Mouse (Mus musculus): ENCODE measurements around the gene Mcm10. TPM values are rescaled to one million over a fixed set of nuclear protein-coding genes. Genes with fewer than 3 reads are reported as not detected.
A peak's percentile ranks its signal among the peaks of the same experiment; 100 is the strongest.

The Mcm10 gene
- polyA plus RNA-seq, 1 experiment from 2014 or later = 49.8 TPM

DNA sequence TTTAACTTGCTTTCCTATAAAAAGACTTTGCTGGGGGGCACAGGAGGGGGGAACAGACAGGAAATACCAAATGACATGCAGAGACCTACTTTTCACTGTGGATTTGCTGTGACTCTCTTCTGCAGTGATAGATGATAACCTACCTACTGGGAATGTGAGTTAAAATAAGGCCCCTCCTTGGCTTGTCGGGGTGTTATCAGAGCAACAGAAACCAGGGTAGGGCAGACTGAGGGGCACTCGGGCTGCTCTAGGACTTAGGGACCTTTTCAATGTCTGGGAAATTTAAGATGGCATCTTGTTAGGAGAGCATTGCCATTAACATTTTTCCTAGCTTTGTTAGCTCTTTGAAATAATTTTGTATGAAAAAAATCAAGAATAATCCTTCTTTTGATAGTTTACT lies 10.7 kb upstream of the Mcm10 start:
- WGBS = 84% methylated on average over 2 of the region's 2 CpGs
- H3K4me3 ChIP-seq (ENCODE audit: low read depth, low read length) = no peak overlapping the region
- no peak overlapping the region for H3K27ac ChIP-seq (ENCODE audit: low read depth, low read length)
- DNase-seq (ENCODE audit: low spot score, missing footprints) = no peak
- no peak overlapping the region for H3K4me2 ChIP-seq
- H3K9ac ChIP-seq (ENCODE audit: low read length) = no peak overlapping the region
- no peaks in the 10 kb centered on the region for H3K9me3 ChIP-seq (ENCODE audit: control insufficient read depth, low read length)
- H3K4me1 ChIP-seq (ENCODE audit: control insufficient read depth, insufficient read depth, low read length) = no peaks in the 10 kb centered on the region
- ATAC-seq (ENCODE audit: low FRiP score) = no peak
- H3K36me3 ChIP-seq (ENCODE audit: control insufficient read depth, insufficient read depth, low read length) = no peaks in the 10 kb centered on the region
- H3K27me3 ChIP-seq (ENCODE audit: control insufficient read depth, insufficient read depth, low read length) = no peaks in the 10 kb centered on the region

DNA sequence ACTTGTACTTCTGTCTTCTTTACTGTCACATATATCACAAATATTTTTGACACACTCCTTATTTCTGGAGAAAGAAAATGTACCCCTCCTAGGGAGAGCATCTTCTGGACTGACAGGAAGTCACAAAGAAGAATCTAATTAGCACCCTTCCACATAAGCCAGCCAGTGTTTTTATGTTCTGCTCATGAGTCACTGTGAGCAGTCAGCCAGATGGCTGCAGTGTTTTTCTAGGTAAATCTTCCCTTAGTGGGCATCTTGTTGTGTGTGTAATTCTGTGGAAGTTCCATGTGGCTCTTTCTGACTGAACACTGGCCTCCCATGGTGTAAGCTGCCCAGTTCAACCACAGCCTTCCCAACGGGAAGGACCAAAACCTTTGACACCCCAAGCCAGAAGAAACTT lies 7.1 kb upstream of the Mcm10 start:
- Histone ChIP-seq H3K9ac (ENCODE audit: low read length) (no peak overlapping the region), H3K27ac (ENCODE audit: low read depth, low read length) (no peak overlapping the region), H3K36me3 (ENCODE audit: control insufficient read depth, insufficient read depth, low read length) (no peaks in the 10 kb centered on the region), H3K4me3 (ENCODE audit: low read depth, low read length) (no peak overlapping the region), H3K4me1 (ENCODE audit: control insufficient read depth, insufficient read depth, low read length) (no peaks in the 10 kb centered on the region), H3K4me2 (no peak overlapping the region), H3K9me3 (ENCODE audit: control insufficient read depth, low read length) (no peaks in the 10 kb centered on the region), H3K27me3 (ENCODE audit: control insufficient read depth, insufficient read depth, low read length) (no peaks in the 10 kb centered on the region)
- DNase-seq (ENCODE audit: low spot score, missing footprints) (no peak), ATAC-seq (ENCODE audit: low FRiP score) (no peak)
- 65% methylated on average over 1 of the region's 1 CpGs for WGBS

DNA sequence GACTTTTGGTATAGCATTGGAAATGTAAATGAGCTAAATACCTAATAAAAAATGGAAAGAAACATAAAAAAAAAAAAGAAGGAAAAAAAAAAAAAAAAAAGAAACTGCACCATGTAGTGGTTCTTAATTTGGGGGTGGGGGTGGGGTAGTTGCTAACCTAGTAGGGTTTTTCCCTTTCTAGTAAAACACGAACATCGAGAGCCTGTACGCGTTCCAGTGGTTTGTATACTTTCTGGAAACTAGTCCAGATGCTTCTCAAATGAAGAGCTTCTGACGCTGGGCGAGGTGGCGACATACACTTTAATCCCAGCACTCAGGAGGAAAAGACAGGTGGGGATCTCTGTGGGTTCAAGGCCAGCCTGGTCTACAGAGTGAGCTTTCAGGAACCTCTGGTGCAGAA lies 4.3 kb upstream of the Mcm10 start:
- H3K9ac ChIP-seq (ENCODE audit: low read length) = no peak overlapping the region
- 91% methylated on average over 7 of the region's 7 CpGs for WGBS
- H3K27me3 ChIP-seq (ENCODE audit: control insufficient read depth, insufficient read depth, low read length) = no peaks in the 10 kb centered on the region
- no peaks in the 10 kb centered on the region for H3K9me3 ChIP-seq (ENCODE audit: control insufficient read depth, low read length)
- no peak for ATAC-seq (ENCODE audit: low FRiP score)
- DNase-seq (ENCODE audit: low spot score, missing footprints) = no peak
- no peak overlapping the region for H3K4me3 ChIP-seq (ENCODE audit: low read depth, low read length)
- H3K4me2 ChIP-seq = no peak overlapping the region
- no peaks in the 10 kb centered on the region for H3K36me3 ChIP-seq (ENCODE audit: control insufficient read depth, insufficient read depth, low read length)
- H3K27ac ChIP-seq (ENCODE audit: low read depth, low read length) = no peak overlapping the region
- peaks cover 4% of the 10 kb centered on the region; the same call in 1 of the 2 replicates for H3K4me1 ChIP-seq (ENCODE audit: control insufficient read depth, insufficient read depth, low read length)

DNA sequence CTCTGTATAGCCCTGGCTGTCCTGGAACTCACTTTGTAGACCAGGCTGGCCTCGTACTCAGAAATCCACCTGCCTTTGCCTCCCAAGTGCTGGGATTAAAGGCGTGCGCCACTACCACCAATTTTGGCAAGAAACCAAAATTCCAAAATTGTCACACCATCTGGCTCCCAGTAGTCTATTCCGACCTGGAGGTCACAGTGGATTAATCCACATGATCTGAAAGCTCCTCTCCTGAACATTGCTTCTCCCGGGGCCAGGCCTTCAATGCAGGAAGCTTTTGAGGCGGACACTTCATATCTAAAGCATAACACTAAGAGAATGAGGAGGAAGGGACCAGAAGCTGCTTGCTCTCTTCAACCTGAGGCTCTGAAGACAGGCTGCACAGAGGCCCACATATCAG lies 2.9 kb upstream of the Mcm10 start:
- Histone ChIP-seq H3K27me3 (ENCODE audit: control insufficient read depth, insufficient read depth, low read length) (no peaks in the 10 kb centered on the region), H3K9ac (ENCODE audit: low read length) (no peak overlapping the region), H3K36me3 (ENCODE audit: control insufficient read depth, insufficient read depth, low read length) (no peaks in the 10 kb centered on the region), H3K4me2 (no peak overlapping the region), H3K27ac (ENCODE audit: low read depth, low read length) (no peak overlapping the region), H3K4me3 (ENCODE audit: low read depth, low read length) (no peak overlapping the region), H3K4me1 (ENCODE audit: control insufficient read depth, insufficient read depth, low read length) (peaks cover 10% of the 10 kb centered on the region; the same call in 1 of the 2 replicates), H3K9me3 (ENCODE audit: control insufficient read depth, low read length) (no peaks in the 10 kb centered on the region)
- ATAC-seq (ENCODE audit: low FRiP score) (no peak), DNase-seq (ENCODE audit: low spot score, missing footprints) (no peak)
- WGBS = 89% methylated on average over 6 of the region's 6 CpGs

DNA sequence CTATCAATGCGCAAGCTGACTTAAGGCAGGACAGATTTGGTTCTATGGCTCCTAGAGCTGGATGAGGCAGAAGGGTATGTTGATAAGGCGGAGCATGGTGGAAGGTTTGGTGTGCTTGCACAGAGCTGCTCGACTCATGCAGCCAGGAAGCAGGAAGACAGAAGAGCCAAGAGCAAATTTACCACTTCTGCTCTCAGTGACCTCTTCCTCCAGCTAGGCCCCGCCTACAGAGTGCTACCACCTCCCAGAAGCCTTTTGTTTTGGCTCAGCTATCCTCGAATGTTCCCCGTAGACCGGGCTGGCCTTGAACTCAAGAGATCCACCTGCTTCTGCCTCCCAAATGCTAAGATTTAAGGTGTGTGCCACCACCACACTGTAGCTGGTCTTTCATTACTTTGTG lies 2.0 kb upstream of the Mcm10 start:
- no peak for ATAC-seq (ENCODE audit: low FRiP score)
- 81% methylated on average over 7 of the region's 7 CpGs for WGBS

DNA sequence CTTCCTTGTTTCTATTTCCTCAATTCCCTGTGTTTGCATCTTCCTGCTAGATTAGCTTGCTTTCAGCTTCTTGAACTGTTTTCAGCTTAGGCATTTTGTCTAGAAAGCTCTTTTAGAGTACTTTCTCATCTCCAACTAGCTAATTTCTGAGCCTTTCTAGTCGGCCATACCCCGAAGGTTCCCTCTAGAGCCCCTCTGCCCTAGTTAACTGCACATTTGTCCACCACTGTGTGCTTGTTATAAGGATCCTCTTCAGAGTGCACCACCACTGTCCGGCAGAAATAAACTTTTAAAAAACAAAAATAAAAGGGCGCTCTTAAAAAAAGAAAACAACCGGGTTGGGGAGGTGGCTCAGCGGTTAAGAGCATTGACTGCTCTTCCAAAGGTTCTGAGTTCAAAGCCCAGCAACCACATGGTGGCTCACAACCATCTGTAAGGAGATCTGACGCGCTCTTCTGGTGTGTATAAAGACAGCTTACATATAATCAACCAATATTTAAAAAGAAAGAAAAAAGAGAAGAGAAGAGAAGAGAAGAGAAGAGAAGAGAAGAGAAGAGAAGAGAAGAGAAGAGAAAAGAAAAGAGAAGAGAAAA lies 597 bp downstream of the Mcm10 start:
- ATAC-seq (ENCODE audit: low FRiP score) = no peak
- no peak overlapping the region for H3K27ac ChIP-seq (ENCODE audit: low read depth, low read length)
- WGBS = 19% methylated on average over 8 of the region's 8 CpGs
- H3K4me2 ChIP-seq = peak overlapping the region; percentile 46
- peaks cover 10% of the 10 kb centered on the region; the same call in 1 of the 2 replicates for H3K4me1 ChIP-seq (ENCODE audit: control insufficient read depth, insufficient read depth, low read length)
- H3K27me3 ChIP-seq (ENCODE audit: control insufficient read depth, insufficient read depth, low read length) = no peaks in the 10 kb centered on the region
- peak overlapping the region; percentile 56 for H3K4me3 ChIP-seq (ENCODE audit: low read depth, low read length)
- no peaks in the 10 kb centered on the region for H3K9me3 ChIP-seq (ENCODE audit: control insufficient read depth, low read length)
- no peak for DNase-seq (ENCODE audit: low spot score, missing footprints)
- peak overlapping the region; percentile 69 for H3K9ac ChIP-seq (ENCODE audit: low read length)
- H3K36me3 ChIP-seq (ENCODE audit: control insufficient read depth, insufficient read depth, low read length) = peaks cover 12% of the 10 kb centered on the region; the same call in 1 of the 2 replicates

More for the DNA sequence above, 2.0 kb upstream of the Mcm10 start:
- peaks cover 10% of the 10 kb centered on the region; the same call in 1 of the 2 replicates for H3K4me1 ChIP-seq (ENCODE audit: control insufficient read depth, insufficient read depth, low read length)
- no peaks in the 10 kb centered on the region for H3K27me3 ChIP-seq (ENCODE audit: control insufficient read depth, insufficient read depth, low read length)
- no peaks in the 10 kb centered on the region for H3K36me3 ChIP-seq (ENCODE audit: control insufficient read depth, insufficient read depth, low read length)
- H3K4me3 ChIP-seq (ENCODE audit: low read depth, low read length) = no peak overlapping the region
- no peak overlapping the region for H3K9ac ChIP-seq (ENCODE audit: low read length)
- H3K9me3 ChIP-seq (ENCODE audit: control insufficient read depth, low read length) = no peaks in the 10 kb centered on the region
- no peak for DNase-seq (ENCODE audit: low spot score, missing footprints)
- H3K27ac ChIP-seq (ENCODE audit: low read depth, low read length) = no peak overlapping the region
- H3K4me2 ChIP-seq = no peak overlapping the region

DNA sequence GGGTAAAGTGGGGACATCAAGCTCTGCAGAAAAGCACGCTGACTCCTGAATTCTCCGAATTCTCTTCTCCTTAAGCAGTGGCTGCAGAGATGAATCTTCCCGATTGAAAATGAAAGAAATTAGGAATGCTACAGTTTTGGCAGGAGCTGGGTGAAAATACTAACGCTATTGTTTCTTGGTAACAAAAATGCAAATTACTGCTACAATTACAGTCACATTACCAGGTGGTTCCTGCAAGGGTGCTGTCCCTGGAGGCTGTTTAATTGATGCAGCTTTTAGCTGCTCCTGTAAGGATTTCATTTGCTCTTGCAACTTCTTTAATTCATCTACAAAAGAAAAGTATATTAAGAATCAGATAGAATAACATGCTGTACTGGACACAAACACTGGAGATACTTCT lies 5.5 kb downstream of the Mcm10 start:
- Histone ChIP-seq H3K9me3 (ENCODE audit: control insufficient read depth, low read length) (no peaks in the 10 kb centered on the region), H3K27ac (ENCODE audit: low read depth, low read length) (no peak overlapping the region), H3K36me3 (ENCODE audit: control insufficient read depth, insufficient read depth, low read length) (peaks cover 18% of the 10 kb centered on the region; the same call in 1 of the 2 replicates), H3K4me1 (ENCODE audit: control insufficient read depth, insufficient read depth, low read length) (peaks cover 8% of the 10 kb centered on the region; the same call in 1 of the 2 replicates), H3K4me3 (ENCODE audit: low read depth, low read length) (no peak overlapping the region), H3K9ac (ENCODE audit: low read length) (no peak overlapping the region), H3K27me3 (ENCODE audit: control insufficient read depth, insufficient read depth, low read length) (no peaks in the 10 kb centered on the region), H3K4me2 (no peak overlapping the region)
- 95% methylated on average over 4 of the region's 4 CpGs for WGBS
- ATAC-seq (ENCODE audit: low FRiP score) (no peak), DNase-seq (ENCODE audit: low spot score, missing footprints) (no peak)

DNA sequence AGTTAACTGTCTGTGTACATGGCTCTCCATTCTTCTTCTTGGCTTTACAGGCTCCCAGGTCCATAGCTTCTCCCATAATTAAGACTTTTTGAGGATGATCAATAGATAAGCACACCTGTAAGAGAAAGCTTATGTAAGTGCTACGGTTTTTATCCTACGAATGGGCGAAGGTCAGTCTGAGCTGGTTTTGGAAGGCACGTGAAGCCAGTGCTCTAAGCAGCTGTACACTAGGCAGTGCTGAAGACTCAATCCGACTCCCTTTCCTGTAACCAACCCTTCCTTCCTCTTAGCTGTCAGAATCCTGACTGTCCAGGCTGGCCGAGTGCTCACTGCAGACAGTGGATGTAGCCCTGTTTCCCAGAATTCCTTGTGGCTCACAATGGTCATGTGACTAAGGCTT lies 11.3 kb downstream of the Mcm10 start:
- H3K4me2 ChIP-seq = no peak overlapping the region
- H3K9me3 ChIP-seq (ENCODE audit: control insufficient read depth, low read length) = no peaks in the 10 kb centered on the region
- peaks cover 15% of the 10 kb centered on the region for H3K36me3 ChIP-seq (ENCODE audit: control insufficient read depth, insufficient read depth, low read length)
- H3K27ac ChIP-seq (ENCODE audit: low read depth, low read length) = no peak overlapping the region
- H3K9ac ChIP-seq (ENCODE audit: low read length) = no peak overlapping the region
- H3K27me3 ChIP-seq (ENCODE audit: control insufficient read depth, insufficient read depth, low read length) = no peaks in the 10 kb centered on the region
- WGBS = 94% methylated on average over 6 of the region's 6 CpGs
- no peak overlapping the region for H3K4me3 ChIP-seq (ENCODE audit: low read depth, low read length)
- ATAC-seq (ENCODE audit: low FRiP score) = no peak
- peak; percentile 76 for DNase-seq (ENCODE audit: low spot score, missing footprints)
- no peaks in the 10 kb centered on the region for H3K4me1 ChIP-seq (ENCODE audit: control insufficient read depth, insufficient read depth, low read length)

DNA sequence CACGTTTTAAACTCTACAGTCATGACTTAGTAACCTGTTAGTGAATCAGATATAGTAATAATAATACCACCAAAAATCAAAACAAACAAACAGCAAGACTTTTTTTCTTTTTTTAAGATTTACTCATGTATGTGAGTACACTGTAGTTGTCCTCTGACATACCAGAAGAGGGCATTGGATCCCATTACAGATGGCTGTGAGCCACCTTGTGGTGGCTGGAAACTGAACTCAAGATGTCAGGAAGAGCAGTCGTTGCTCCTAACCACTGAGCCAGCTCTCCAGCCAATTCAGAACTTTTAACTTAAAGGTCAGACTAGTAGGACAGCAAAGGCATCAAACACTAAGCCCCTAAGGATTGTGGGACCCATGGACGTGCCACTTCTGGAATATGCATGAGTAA lies 13.7 kb downstream of the Mcm10 start:
- Histone ChIP-seq H3K27ac (ENCODE audit: low read depth, low read length) (no peak overlapping the region), H3K4me1 (ENCODE audit: control insufficient read depth, insufficient read depth, low read length) (no peaks in the 10 kb centered on the region), H3K4me3 (ENCODE audit: low read depth, low read length) (no peak overlapping the region), H3K9me3 (ENCODE audit: control insufficient read depth, low read length) (no peaks in the 10 kb centered on the region), H3K9ac (ENCODE audit: low read length) (no peak overlapping the region), H3K4me2 (no peak overlapping the region), H3K27me3 (ENCODE audit: control insufficient read depth, insufficient read depth, low read length) (no peaks in the 10 kb centered on the region), H3K36me3 (ENCODE audit: control insufficient read depth, insufficient read depth, low read length) (peaks cover 12% of the 10 kb centered on the region)
- ATAC-seq (ENCODE audit: low FRiP score) = no peak
- 85% methylated on average over 3 of the region's 3 CpGs for WGBS
- no peak for DNase-seq (ENCODE audit: low spot score, missing footprints)
